Mouse (Mus musculus) G1E (cell line): Measurements from ENCODE around the gene Gm3448.
"Not testable (repeated sequence)": the region's sequence is repeated elsewhere in the genome, so short reads cannot be mapped to it uniquely, and the experiment has no call there.

ENCODE experiments used
- CTCF ChIP-seq: IDR thresholded peaks from 2 replicates; pipeline ENCODE4 v1.5.1; 2012; ENCODE audit warnings: low read depth, low read length, inconsistent platforms, mixed read lengths
- POLR2AphosphoS5 ChIP-seq: IDR thresholded peaks from 2 replicates; pipeline ENCODE4 v1.6.1; 2012; ENCODE audit warnings: low read depth, low read length, inconsistent platforms; ENCODE audit not compliant: insufficient replicate concordance

DNA sequence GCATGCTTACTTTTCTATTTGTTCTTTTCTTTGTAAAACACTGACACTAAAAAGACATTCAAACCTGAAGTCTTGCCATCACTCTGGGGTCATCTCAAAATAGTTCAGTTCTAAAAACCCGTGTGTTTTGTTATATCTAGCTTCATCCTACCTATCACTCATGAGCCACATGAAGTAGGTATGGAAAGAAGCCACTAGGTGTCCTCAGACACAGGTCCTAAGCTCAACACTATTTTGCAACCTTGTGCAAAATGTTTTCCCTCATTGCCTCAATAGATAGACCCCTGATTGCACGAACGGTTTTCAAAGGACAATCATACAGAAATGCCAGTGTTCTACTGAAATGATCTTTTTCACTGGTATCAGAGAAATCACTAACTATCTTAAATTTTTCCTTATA is 882 bp downstream of the Gm3448 start:
- not testable (repeated sequence) for TF ChIP-seq CTCF, POLR2AphosphoS5
